Mouse (Mus musculus) hindbrain, embryonic 10.5 days (tissue): Measurements from ENCODE around the gene Depp1. TPM values are rescaled to one million over a fixed set of nuclear protein-coding genes. Genes with fewer than 3 reads are reported as not detected.

ENCODE experiments used
- polyA plus RNA-seq: library from polyadenylated mRNA; unstranded; fragments of >200 nt; fragmentation: Nextera tagmentation; extraction: Ambion mirVana; gene quantifications from 2 replicates; pipeline ENCODE4 v1.2.1, GENCODE M21; 2016

Depp1 gene
- polyA plus RNA-seq, 1 experiment from 2014 or later = 14.7 TPM

Other genes starting within 250 kb of the Depp1 start
- 1.1 and 1.6 TPM in 2 replicates for gene Alox5, start 189.4 kb upstream of the Depp1 start, polyA plus RNA-seq
- gene Olfr211, start 161.5 kb upstream of the Depp1 start, polyA plus RNA-seq = not detected in 2 replicates
- gene Olfr212, start 144.1 kb upstream of the Depp1 start, polyA plus RNA-seq = not detected in 2 replicates
- gene Olfr213, start 112.2 kb upstream of the Depp1 start, polyA plus RNA-seq = not detected in 2 replicates
- gene Gm5580, start 99.5 kb upstream of the Depp1 start, polyA plus RNA-seq = 0.81 and 0.94 TPM in 2 replicates
- not detected in 2 replicates for gene Olfr214, start 96.4 kb upstream of the Depp1 start, polyA plus RNA-seq
- gene Olfr215, start 66.4 kb upstream of the Depp1 start, polyA plus RNA-seq = not detected in 2 replicates
- 255 and 278 TPM in 2 replicates for gene Zfp422, start 21.6 kb upstream of the Depp1 start, polyA plus RNA-seq
- 60.9 and 61.9 TPM in 2 replicates for gene Rassf4, start 23.3 kb downstream of the Depp1 start, polyA plus RNA-seq
- gene Tmem72, start 66.3 kb downstream of the Depp1 start, polyA plus RNA-seq = 0.06 and 0.08 TPM in 2 replicates